ENCODE assay signal across 11 mouse cellular contexts in the genomic region with DNA sequence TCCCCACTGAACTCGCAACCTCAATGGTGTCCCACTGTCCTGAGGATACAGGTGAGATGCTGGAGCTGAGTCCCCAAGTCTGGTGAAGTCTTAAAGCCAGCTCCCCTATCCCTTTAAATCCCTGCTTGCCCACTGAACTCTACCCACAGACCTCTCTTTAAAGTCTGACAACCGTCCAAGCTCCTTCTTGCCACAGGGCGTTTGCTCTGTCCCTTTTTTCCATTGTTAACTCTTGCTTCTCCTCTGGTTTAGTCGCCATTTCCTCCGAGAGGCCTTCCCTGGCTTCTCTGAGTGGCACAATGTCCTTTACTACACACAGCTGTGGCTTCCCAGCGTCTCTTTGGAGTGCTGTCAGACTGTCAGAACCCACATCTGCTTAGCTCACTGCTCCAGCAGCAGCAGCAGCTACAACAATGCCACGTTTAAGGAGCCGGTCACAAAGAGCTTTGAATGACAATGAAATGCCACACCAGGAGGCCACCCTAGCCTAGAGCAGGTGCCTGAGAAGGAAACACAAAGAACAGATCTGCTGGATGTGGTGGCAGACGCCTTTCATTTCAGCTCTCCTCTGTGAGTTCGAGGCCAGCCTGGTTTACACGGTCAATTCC. TPM values are rescaled to one million over a fixed set of nuclear protein-coding genes. Genes with fewer than 3 reads are reported as not detected.
DNase-seq lines count a peak whose midpoint lies in the region; ATAC-seq and TF ChIP-seq lines count a peak whose summit lies in the region.
"Had no signal": no experiment of that assay in that cellular context is flagged by ENCODE, and none has a peak within 500 bp of the region (broad histone marks: within the 10 kb centered on the region; RNA-seq: fewer than 3 reads in every experiment).

No protein-coding gene starts in this region.

- peak overlapping the region; percentile 33 for H3K9ac ChIP-seq in forebrain, embryonic 14.5 days (ENCODE audit: low read length)
- peak overlapping the region; percentile 49 for H3K9ac ChIP-seq in midbrain, embryonic 14.5 days (replicated peaks; ENCODE audit: low read length)
- H3K9ac ChIP-seq: liver, embryonic 13.5 days had no signal

- no peak for TF ChIP-seq CTCF in gastrocnemius, adult 2 months (IDR thresholded peaks at IDR 0.05)

- H3K27me3 ChIP-seq in forebrain, embryonic 14.5 days (replicated peaks; ENCODE audit: control insufficient read depth, insufficient read depth, low read length), result no peaks in the 10 kb centered on the region
- H3K27me3 ChIP-seq in midbrain, embryonic 14.5 days (ENCODE audit: control insufficient read depth, insufficient read depth, low read length), result no peaks in the 10 kb centered on the region
- H3K27me3 ChIP-seq: liver, embryonic 13.5 days had no signal

- WGBS in forebrain, embryonic 14.5 days, result 10% methylated on average over 11 of the region's 11 CpGs
- 7% methylated on average over 11 of the region's 11 CpGs for WGBS in midbrain, embryonic 14.5 days

- peaks cover 14% of the 10 kb centered on the region for H3K4me1 ChIP-seq in forebrain, embryonic 14.5 days (ENCODE audit: control insufficient read depth, insufficient read depth, low read length)
- H3K4me1 ChIP-seq in midbrain, embryonic 14.5 days (ENCODE audit: control insufficient read depth, insufficient read depth, low read length), result peaks cover 42% of the 10 kb centered on the region

- peak overlapping the region; percentile 19 for H3K4me3 ChIP-seq in gastrocnemius, adult 2 months
- no peak overlapping the region for H3K4me3 ChIP-seq in forebrain, embryonic 14.5 days (ENCODE audit: low read depth, low read length)
- H3K4me3 ChIP-seq in midbrain, embryonic 14.5 days (replicated peaks; ENCODE audit: low read depth, low read length), result no peak overlapping the region
- H3K4me3 ChIP-seq: liver, embryonic 13.5 days had no signal

- H3K27ac ChIP-seq in gastrocnemius, adult 2 months, result peak overlapping the region; percentile 67
- H3K27ac ChIP-seq in forebrain, embryonic 14.5 days (ENCODE audit: low read depth, low read length), result peak overlapping the region; percentile 57
- H3K27ac ChIP-seq in midbrain, embryonic 14.5 days (replicated peaks; ENCODE audit: low read depth, low read length), result peak overlapping the region; percentile 80
- H3K27ac ChIP-seq: liver, embryonic 13.5 days had no signal

- peak; percentile 67 for ATAC-seq in forebrain, embryonic 14.5 days
- ATAC-seq in midbrain, embryonic 14.5 days (ENCODE audit: low FRiP score, low TSS enrichment), result no peak; the same call in 1 of the 2 replicates
- ATAC-seq in megakaryocyte, adult 5-6 weeks (ENCODE audit: poor library complexity, severe bottlenecking), result no peak

- no peak overlapping the region for H3K4me2 ChIP-seq in forebrain, embryonic 14.5 days (ENCODE audit: low read length)
- peak overlapping the region; percentile 35 for H3K4me2 ChIP-seq in midbrain, embryonic 14.5 days (ENCODE audit: low read length)
- H3K4me2 ChIP-seq: liver, embryonic 13.5 days had no signal

- H3K9me3 ChIP-seq in forebrain, embryonic 14.5 days (replicated peaks; ENCODE audit: control insufficient read depth, low read length), result no peaks in the 10 kb centered on the region
- no peaks in the 10 kb centered on the region for H3K9me3 ChIP-seq in midbrain, embryonic 14.5 days (ENCODE audit: control insufficient read depth, low read length)
- H3K9me3 ChIP-seq: liver, embryonic 13.5 days had no signal

- DNase-seq in gastrocnemius, adult 2 months, result no peak
- DNase-seq in gastrocnemius, postnatal 10 days, result no peak
- DNase-seq in adipocyte (ENCODE audit: low spot score), result peak; percentile 22
- DNase-seq in forebrain, embryonic 14.5 days (ENCODE audit: low spot score), result peak; percentile 54
- peak; percentile 64 for DNase-seq in midbrain, embryonic 14.5 days
- DNase-seq in B cell, adult 2 months, result no peak
- no peak for DNase-seq in gastrocnemius, postnatal 36 days
- DNase-seq: liver, embryonic 13.5 days; spleen, adult 18-20 months had no signal

- intact Hi-C loops in gastrocnemius, adult 2 months (cut with DNase I), result no loop called here
- intact Hi-C loops in gastrocnemius, postnatal 36 days (cut with DNase I), result no loop called here

- peaks cover 28% of the 10 kb centered on the region for H3K36me3 ChIP-seq in forebrain, embryonic 14.5 days (ENCODE audit: control insufficient read depth, insufficient read depth, low read length)
- peaks cover 13% of the 10 kb centered on the region; the same call in 1 of the 2 replicates for H3K36me3 ChIP-seq in midbrain, embryonic 14.5 days (ENCODE audit: control insufficient read depth, insufficient read depth, low read length)

RNA-seq across cellular contexts. Expression of a gene that starts 7.8 kb away (rescaled TPM):
- total RNA-seq in gastrocnemius, adult 2 months (2021), result 100 to 1,000 TPM; 177 to 199 TPM
- 100 to 1,000 TPM; 209 to 239 TPM for total RNA-seq in gastrocnemius, postnatal 10 days (2021)
- 54.8 and 67.8 TPM in 2 replicates for polyA plus RNA-seq in forebrain, embryonic 14.5 days (2014; fragmentation: Nextera tagmentation; extraction: Ambion mirVana)
- polyA plus RNA-seq in midbrain, embryonic 14.5 days (2014; fragmentation: Nextera tagmentation; extraction: Ambion mirVana), result 78.3 and 85.3 TPM in 2 replicates
- total RNA-seq in gastrocnemius, postnatal 36 days (2021), result 100 to 1,000 TPM; 165 to 207 TPM
- 43.9 and 45.9 TPM in 2 replicates for total RNA-seq in megakaryocyte, adult 5-6 weeks (2015)
- 60.7 and 71.3 TPM in 2 replicates for total RNA-seq in megakaryocyte, adult 5-6 weeks (2017)

RNA-seq across cellular contexts. Expression of a gene that starts 13.8 kb away (rescaled TPM):
- total RNA-seq in gastrocnemius, adult 2 months (2021), result 10 to 100 TPM; 18.6 to 24.3 TPM
- total RNA-seq in gastrocnemius, postnatal 10 days (2021), result 10 to 100 TPM; 25.7 to 29.2 TPM
- polyA plus RNA-seq in forebrain, embryonic 14.5 days (2014; fragmentation: Nextera tagmentation; extraction: Ambion mirVana), result 36.9 and 39.3 TPM in 2 replicates
- polyA plus RNA-seq in midbrain, embryonic 14.5 days (2014; fragmentation: Nextera tagmentation; extraction: Ambion mirVana), result 37.1 and 124 TPM in 2 replicates
- total RNA-seq in gastrocnemius, postnatal 36 days (2021), result 10 to 100 TPM; 15.9 to 17.9 TPM
- total RNA-seq in megakaryocyte, adult 5-6 weeks (2015), result 30.1 and 40.9 TPM in 2 replicates
- total RNA-seq in megakaryocyte, adult 5-6 weeks (2017), result 56.3 and 58.6 TPM in 2 replicates

RNA-seq across cellular contexts. Expression of a gene that starts 38.2 kb away (rescaled TPM):
- total RNA-seq in gastrocnemius, adult 2 months (2021), result 1 to 10 TPM in 1 of 2 experiments, under 1 TPM in 1; 0.74 to 6.0 TPM
- total RNA-seq in gastrocnemius, postnatal 10 days (2021), result 1 to 10 TPM; 5.7 to 5.9 TPM
- 1.2 and 2.9 TPM in 2 replicates for polyA plus RNA-seq in forebrain, embryonic 14.5 days (2014; fragmentation: Nextera tagmentation; extraction: Ambion mirVana)
- polyA plus RNA-seq in midbrain, embryonic 14.5 days (2014; fragmentation: Nextera tagmentation; extraction: Ambion mirVana), result 0.57 and 1.1 TPM in 2 replicates
- 1 to 10 TPM; 1.6 to 2.2 TPM for total RNA-seq in gastrocnemius, postnatal 36 days (2021)
- total RNA-seq in megakaryocyte, adult 5-6 weeks (2015), result not detected in 2 replicates
- not detected in 2 replicates for total RNA-seq in megakaryocyte, adult 5-6 weeks (2017)
- total RNA-seq: common myeloid progenitor, adult 5-6 weeks had no signal

RNA-seq across cellular contexts. Expression of a gene that starts 45.8 kb away (rescaled TPM):
- total RNA-seq in gastrocnemius, adult 2 months (2021), result 100 to 1,000 TPM; 102 to 108 TPM
- total RNA-seq in gastrocnemius, postnatal 10 days (2021), result 100 to 1,000 TPM; 131 to 152 TPM
- polyA plus RNA-seq in forebrain, embryonic 14.5 days (2014; fragmentation: Nextera tagmentation; extraction: Ambion mirVana), result 128 and 152 TPM in 2 replicates
- polyA plus RNA-seq in midbrain, embryonic 14.5 days (2014; fragmentation: Nextera tagmentation; extraction: Ambion mirVana), result 113 and 167 TPM in 2 replicates
- 100 to 1,000 TPM in 1 of 2 experiments, 10 to 100 TPM in 1; 87.9 to 106 TPM for total RNA-seq in gastrocnemius, postnatal 36 days (2021)
- total RNA-seq in megakaryocyte, adult 5-6 weeks (2015), result 115 and 119 TPM in 2 replicates
- 248 and 291 TPM in 2 replicates for total RNA-seq in megakaryocyte, adult 5-6 weeks (2017)

Comparison
In these comparisons a context has a peak if more than half of its experiments do, and no peak if none do; other contexts are left out.
1. DNase-seq: peak in adipocyte (single experiment), forebrain, embryonic 14.5 days (single experiment) and midbrain, embryonic 14.5 days (single experiment); none in gastrocnemius, adult 2 months (single experiment), gastrocnemius, postnatal 10 days (single experiment), B cell, adult 2 months (0 of 2) and gastrocnemius, postnatal 36 days (0 of 2).
2. Peak in every context shown above with its lines, with median percentiles within 50 percentile points of each other: H3K27ac ChIP-seq.